Mouse (Mus musculus): ENCODE results near the gene Crygd. TPM values are rescaled to one million over a fixed set of nuclear protein-coding genes. Genes with fewer than 3 reads are reported as not detected.
"Not testable (repeated sequence)": the region's sequence is repeated elsewhere in the genome, so short reads cannot be mapped to it uniquely, and the experiment has no call there.

Crygd gene
- polyA plus RNA-seq, 1 experiment from 2014 or later = not detected

DNA sequence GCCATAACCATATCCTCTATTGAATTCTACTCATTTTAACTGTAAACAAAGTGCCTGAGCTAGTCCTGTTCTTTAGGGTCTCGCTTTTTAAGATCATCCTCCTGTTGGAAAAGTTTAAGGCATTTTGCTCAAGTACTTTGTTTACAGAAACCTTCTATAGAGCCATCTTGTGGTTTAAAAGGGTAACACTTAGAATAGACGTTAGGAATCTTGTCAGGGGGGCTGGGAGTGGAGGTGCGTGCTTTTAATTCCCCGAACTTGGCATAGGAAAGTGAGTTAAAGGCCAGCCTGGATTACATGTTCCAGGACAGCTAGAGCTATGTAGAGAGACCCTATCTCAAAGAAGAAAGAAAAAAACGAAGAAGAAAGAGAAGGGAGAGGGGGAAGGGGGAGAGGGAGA, 12.4 kb upstream of the Crygd start:
- no peak for DNase-seq (ENCODE audit: extremely low spot score, low spot score)
- H3K9me3 ChIP-seq = no peaks in the 10 kb centered on the region
- no peak overlapping the region for H3K27ac ChIP-seq
- H3K36me3 ChIP-seq (replicated peaks) = no peaks in the 10 kb centered on the region
- no peaks in the 10 kb centered on the region for H3K27me3 ChIP-seq (ENCODE audit: poor library complexity, severe bottlenecking)
- WGBS = 25% methylated on average over 5 of the region's 5 CpGs
- H3K4me3 ChIP-seq = no peak overlapping the region
- peaks cover 6% of the 10 kb centered on the region for H3K4me1 ChIP-seq

DNA sequence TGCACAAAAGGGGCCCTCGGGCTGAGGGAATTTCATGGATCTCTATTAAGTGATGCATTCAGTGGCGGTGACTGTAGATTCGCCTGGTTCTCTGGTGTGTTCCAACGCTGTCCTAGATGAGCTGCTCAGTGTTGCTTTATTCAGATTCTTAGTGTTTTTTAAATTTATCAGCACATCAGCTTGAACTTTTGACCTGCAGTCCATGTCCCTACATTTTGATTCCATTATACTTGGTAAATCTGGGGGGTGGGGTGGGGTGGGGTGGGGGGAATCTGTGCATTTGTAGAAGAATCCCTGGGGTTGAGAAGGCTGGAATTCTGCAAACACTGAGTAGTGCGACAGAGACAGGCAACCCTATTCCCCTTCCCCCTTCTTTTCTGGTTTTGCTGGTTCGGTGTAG, 10.3 kb upstream of the Crygd start, which contains the start of gene Crygc:
Gene Crygc (minus strand): TSS at position 101 of the 400 bp plus-strand sequence.
- DNase-seq (ENCODE audit: extremely low spot score, low spot score) = no peak
- Histone ChIP-seq H3K36me3 (replicated peaks) (no peaks in the 10 kb centered on the region), H3K27ac (no peak within 1 kb of the TSS), H3K9me3 (no peaks in the 10 kb centered on the region), H3K27me3 (ENCODE audit: poor library complexity, severe bottlenecking) (no peaks in the 10 kb centered on the region), H3K4me1 (peaks cover 6% of the 10 kb centered on the region), H3K4me3 (no peak within 1 kb of the TSS)
- WGBS = 61% methylated on average over 6 of the region's 6 CpGs

DNA sequence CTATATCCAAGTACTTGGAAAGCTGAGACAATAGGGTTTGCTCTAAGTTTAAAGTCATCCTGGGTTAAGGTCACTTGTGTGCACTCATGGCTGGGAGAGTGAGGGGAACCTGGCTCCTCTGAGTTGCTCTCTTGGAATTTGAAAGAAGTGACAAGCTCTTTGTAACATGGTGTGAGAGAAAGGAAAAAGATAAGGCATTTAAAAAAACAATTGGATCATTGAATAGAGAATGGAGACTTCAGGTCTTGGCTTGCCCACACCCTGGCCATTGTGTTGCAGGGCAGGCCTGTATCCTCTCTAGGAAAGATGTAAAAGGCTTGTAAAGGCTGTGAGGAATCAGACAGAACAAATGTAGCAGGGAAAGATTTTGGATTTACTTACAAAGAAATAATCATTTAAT, 4.6 kb upstream of the Crygd start:
- no peak for DNase-seq (ENCODE audit: extremely low spot score, low spot score)
- Histone ChIP-seq H3K36me3 (replicated peaks) (no peaks in the 10 kb centered on the region), H3K4me1 (no peaks in the 10 kb centered on the region; the same call in 1 of the 2 replicates), H3K27ac (no peak overlapping the region), H3K4me3 (no peak overlapping the region), H3K9me3 (no peaks in the 10 kb centered on the region), H3K27me3 (ENCODE audit: poor library complexity, severe bottlenecking) (no peaks in the 10 kb centered on the region)

DNA sequence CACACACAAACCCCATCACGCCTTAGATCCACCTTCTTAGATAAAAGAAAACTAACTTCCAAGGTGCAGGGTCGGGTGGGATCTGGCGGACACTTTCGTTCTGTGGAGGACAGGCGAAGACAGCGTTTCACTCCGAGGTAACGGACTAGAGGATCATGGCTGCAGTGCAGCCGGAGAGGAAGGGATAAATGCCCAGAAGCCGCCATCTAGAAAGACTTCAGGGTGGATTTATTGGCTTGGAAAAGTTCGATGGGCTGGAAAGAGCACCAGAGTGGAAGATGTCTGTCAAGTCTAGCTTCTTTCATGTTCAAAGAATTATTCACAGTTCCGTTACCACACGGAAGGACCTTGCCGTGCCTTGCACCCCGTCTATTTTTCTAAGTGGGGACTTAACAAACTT, 949 bp upstream of the Crygd start:
- no peaks in the 10 kb centered on the region for H3K9me3 ChIP-seq
- H3K4me1 ChIP-seq = no peaks in the 10 kb centered on the region; the same call in 1 of the 2 replicates
- WGBS = 88% methylated on average over 15 of the region's 15 CpGs
- no peaks in the 10 kb centered on the region for H3K27me3 ChIP-seq (ENCODE audit: poor library complexity, severe bottlenecking)
- H3K36me3 ChIP-seq (replicated peaks) = no peaks in the 10 kb centered on the region
- no peak for DNase-seq (ENCODE audit: extremely low spot score, low spot score)
- no peak overlapping the region for H3K27ac ChIP-seq
- H3K4me3 ChIP-seq = no peak overlapping the region

DNA sequence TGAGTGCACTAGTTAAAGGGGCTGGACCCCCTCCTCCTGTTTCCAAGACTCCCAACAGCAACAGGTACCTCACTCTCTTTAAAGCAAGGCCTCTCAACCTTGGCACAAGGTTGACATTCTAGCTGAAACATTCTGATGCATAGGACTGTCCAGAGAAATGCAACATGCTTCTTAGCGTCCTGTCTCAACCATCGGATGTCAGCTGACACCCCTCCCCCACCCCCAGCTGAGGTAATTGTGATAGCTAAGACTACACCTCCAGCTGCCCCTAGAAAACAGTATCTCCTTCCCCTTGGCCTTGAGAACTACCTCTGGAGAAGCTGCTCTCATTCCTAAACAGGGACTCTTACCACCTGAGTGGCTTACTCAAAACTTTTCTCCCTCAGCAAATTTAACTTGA, 11.1 kb downstream of the Crygd start:
- WGBS = 34% methylated on average over 2 of the region's 2 CpGs
- Histone ChIP-seq H3K9me3 (no peaks in the 10 kb centered on the region), H3K27ac (peak overlapping the region; percentile 62), H3K36me3 (replicated peaks) (no peaks in the 10 kb centered on the region), H3K27me3 (ENCODE audit: poor library complexity, severe bottlenecking) (peaks cover 8% of the 10 kb centered on the region; the same call in 1 of the 2 replicates), H3K4me1 (peaks cover 31% of the 10 kb centered on the region), H3K4me3 (no peak overlapping the region)
- DNase-seq (ENCODE audit: extremely low spot score, low spot score) = no peak

DNA sequence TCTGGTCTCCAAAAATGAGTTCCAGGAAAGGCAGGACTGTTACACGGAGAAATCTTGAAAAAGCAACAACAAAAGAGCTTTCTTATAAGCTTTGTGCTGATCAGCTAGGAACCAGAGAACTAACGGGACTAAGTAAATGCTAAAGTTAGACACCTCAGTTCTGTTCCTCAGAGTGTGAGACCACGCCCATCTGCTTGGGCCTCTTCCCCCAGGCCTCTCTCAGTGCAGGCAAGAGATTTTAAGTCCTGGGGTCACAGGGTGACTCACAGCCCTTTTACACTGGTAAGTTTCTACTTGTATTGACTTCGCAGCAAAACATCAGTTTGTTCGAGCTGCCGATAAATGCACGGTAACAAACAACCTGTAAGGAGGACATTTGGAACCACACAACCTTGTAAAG, 11.6 kb downstream of the Crygd start:
- H3K27ac ChIP-seq = peak overlapping the region; percentile 62
- peaks cover 31% of the 10 kb centered on the region for H3K4me1 ChIP-seq
- H3K27me3 ChIP-seq (ENCODE audit: poor library complexity, severe bottlenecking) = peaks cover 8% of the 10 kb centered on the region; the same call in 1 of the 2 replicates
- WGBS = 57% methylated on average over 7 of the region's 7 CpGs
- no peaks in the 10 kb centered on the region for H3K9me3 ChIP-seq
- no peaks in the 10 kb centered on the region for H3K36me3 ChIP-seq (replicated peaks)
- no peak for DNase-seq (ENCODE audit: extremely low spot score, low spot score)
- H3K4me3 ChIP-seq = no peak overlapping the region

DNA sequence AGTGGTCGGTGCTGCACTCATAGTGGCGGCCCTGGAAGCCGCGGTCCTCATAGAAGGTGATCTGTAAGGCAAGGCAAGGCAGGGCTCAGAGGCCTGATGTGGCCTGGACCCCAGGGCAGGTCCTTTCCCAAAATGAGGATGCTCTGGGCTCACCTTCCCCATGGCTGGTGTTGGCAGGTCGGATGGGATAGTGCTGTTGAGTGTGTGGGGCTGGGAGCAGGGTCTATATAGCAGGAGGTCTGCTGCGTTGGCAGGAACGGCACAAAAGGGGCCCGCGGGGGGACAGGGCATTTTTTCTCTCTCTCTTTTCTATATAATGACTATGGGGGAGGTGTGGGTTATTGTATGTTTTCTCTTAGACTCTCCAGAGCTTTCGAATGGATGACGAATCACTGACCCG, 12.3 kb downstream of the Crygd start, which contains the start of gene Cryge:
Gene Cryge (minus strand): TSS at position 198 of the 400 bp plus-strand sequence.
- WGBS = 63% methylated on average over 12 of the region's 12 CpGs
- H3K9me3 ChIP-seq; H3K36me3 ChIP-seq (replicated peaks); H3K4me3 ChIP-seq; H3K27me3 ChIP-seq (ENCODE audit: poor library complexity, severe bottlenecking): not testable (repeated sequence)
- Histone ChIP-seq H3K27ac (peak within 1 kb of the TSS; percentile 62), H3K4me1 (peaks cover 31% of the 10 kb centered on the region)
- DNase-seq (ENCODE audit: extremely low spot score, low spot score) = peak; percentile 18

DNA sequence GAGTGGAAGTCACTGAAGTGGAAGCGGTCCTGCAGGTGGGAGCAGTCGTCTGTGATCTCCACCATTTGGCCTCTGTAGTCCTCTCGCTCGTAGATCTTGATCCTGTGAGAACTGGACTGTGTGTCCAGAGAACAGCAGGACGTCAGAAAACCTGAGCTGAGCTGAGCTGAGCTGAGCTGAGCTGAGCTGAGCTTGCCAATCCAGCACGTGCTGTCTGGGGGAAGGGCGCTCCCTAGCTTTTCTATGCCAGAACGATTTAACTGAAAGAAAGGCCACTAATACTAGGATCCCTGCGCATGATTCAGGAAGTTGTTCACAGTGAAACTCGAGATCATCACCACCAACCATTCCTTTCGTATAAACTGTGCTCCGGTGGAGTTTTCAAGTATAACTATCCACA, 14.5 kb downstream of the Crygd start:
- Histone ChIP-seq H3K4me1 (peaks cover 31% of the 10 kb centered on the region), H3K9me3 (no peaks in the 10 kb centered on the region), H3K27ac (no peak overlapping the region; the same call in 1 of the 2 replicates), H3K4me3 (no peak overlapping the region), H3K27me3 (ENCODE audit: poor library complexity, severe bottlenecking) (peaks cover 8% of the 10 kb centered on the region; the same call in 1 of the 2 replicates), H3K36me3 (replicated peaks) (no peaks in the 10 kb centered on the region)
- DNase-seq (ENCODE audit: extremely low spot score, low spot score) = no peak
- 60% methylated on average over 12 of the region's 12 CpGs for WGBS

DNA sequence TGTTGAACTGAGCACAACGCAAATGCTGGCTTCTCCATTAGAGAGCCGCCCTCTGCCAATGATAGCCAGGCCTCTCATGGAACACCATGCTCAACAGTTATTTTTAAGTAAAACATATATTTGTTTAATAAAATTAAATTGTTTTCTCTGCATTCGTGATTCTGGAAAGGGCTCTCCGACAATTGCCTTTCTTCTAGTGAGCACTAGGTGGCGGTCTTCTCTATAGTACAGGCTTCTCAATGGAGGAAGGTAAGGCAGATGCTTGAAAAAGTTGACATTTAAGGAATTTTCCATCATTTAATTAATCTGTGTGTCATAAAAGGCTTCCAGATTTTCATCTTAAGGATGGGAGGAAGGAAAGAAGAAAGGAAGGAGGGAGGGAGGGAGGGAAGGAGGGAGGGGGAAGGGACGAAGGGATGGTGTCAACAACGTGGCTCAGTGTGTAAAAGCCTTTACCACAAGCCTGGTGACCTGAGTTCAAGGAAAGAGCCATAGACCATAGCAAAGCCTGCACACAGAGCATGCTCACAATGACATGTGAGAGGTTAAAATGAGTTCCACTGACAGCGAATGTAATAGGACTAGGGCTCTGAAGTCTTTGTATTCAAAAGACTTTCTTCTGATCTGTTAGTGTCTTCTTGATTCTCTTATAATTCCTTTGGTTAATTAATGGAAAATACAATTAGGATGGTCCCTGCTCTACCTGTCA, 16.7 kb downstream of the Crygd start:
- no peak overlapping the region for H3K27ac ChIP-seq
- peaks cover 23% of the 10 kb centered on the region for H3K4me1 ChIP-seq
- peaks cover 8% of the 10 kb centered on the region; the same call in 1 of the 2 replicates for H3K27me3 ChIP-seq (ENCODE audit: poor library complexity, severe bottlenecking)
- no peaks in the 10 kb centered on the region for H3K9me3 ChIP-seq
- WGBS = 40% methylated on average over 8 of the region's 8 CpGs
- H3K4me3 ChIP-seq = no peak overlapping the region
- H3K36me3 ChIP-seq (replicated peaks) = no peaks in the 10 kb centered on the region
- no peak for DNase-seq (ENCODE audit: extremely low spot score, low spot score)

DNA sequence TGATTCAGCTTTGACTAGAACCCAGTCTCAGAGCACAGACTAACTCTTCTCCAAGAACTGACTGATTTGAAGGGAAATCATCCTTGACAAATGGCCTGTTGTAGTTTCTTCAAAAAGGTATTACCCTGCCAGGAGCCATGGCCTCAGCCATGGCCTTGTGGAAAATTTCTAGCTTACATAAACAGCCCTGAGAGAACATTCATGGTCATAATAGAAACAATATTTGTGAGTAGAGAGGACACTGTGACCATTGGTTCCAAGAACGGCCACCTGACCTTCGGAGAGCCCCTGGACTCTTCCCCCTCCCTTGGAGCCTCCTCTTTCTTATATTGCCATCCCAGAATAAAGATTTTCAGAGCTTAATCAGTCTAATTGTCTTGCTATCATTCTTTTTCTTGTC, 19.8 kb downstream of the Crygd start:
- Histone ChIP-seq H3K4me1 (peaks cover under 1% of the 10 kb centered on the region; the same call in 1 of the 2 replicates), H3K27ac (no peak overlapping the region), H3K36me3 (replicated peaks) (no peaks in the 10 kb centered on the region), H3K4me3 (no peak overlapping the region), H3K9me3 (no peaks in the 10 kb centered on the region), H3K27me3 (ENCODE audit: poor library complexity, severe bottlenecking) (no peaks in the 10 kb centered on the region)
- DNase-seq (ENCODE audit: extremely low spot score, low spot score) = no peak
- 92% methylated on average over 2 of the region's 2 CpGs for WGBS

DNA sequence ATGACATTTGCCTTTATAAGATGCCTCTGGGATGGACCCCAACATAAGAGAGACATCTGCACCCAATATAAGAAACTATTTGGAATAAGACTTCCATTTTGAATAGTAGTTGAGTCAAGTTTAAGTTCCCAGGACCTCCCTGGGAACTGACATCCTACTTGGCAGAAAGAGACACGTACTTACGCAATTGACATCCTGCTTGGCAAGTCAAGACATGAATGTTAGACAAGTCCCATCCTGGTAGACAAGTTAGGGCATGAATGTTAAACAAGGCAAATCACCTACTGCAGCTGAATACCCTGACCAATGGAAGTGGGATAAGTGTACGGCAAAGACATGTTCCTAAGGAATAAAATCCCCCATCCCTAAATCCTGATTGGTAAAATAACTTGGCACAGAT, 21.4 kb downstream of the Crygd start:
- no peaks in the 10 kb centered on the region for H3K9me3 ChIP-seq
- H3K36me3 ChIP-seq (replicated peaks) = no peaks in the 10 kb centered on the region
- DNase-seq (ENCODE audit: extremely low spot score, low spot score) = no peak
- no peak overlapping the region for H3K27ac ChIP-seq
- H3K4me3 ChIP-seq = no peak overlapping the region
- no peaks in the 10 kb centered on the region for H3K4me1 ChIP-seq
- no peaks in the 10 kb centered on the region for H3K27me3 ChIP-seq (ENCODE audit: poor library complexity, severe bottlenecking)
- WGBS = 92% methylated on average over 3 of the region's 3 CpGs

DNA sequence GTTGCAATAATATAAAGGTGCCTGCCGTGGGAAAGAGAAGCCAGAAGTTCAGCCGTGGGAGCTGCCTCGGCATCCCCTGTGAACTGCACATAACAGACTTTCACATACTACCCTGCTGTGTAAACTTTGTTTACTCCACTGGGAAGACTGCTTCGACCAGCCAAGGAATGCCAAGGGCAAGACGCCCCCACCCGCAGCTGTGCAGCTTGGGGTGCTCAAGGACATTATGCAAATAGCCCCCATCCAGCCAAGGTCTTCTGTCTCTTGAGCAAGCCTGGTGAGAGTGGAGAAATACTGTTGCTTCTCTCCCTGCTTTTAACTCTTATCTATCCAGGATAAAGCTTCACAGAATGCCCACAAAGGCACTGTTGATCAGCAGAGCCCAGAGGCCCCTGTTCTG, 22.4 kb downstream of the Crygd start:
- no peaks in the 10 kb centered on the region for H3K36me3 ChIP-seq (replicated peaks)
- no peaks in the 10 kb centered on the region for H3K9me3 ChIP-seq
- DNase-seq (ENCODE audit: extremely low spot score, low spot score) = no peak
- no peaks in the 10 kb centered on the region for H3K27me3 ChIP-seq (ENCODE audit: poor library complexity, severe bottlenecking)
- no peak overlapping the region for H3K27ac ChIP-seq
- no peak overlapping the region for H3K4me3 ChIP-seq
- H3K4me1 ChIP-seq = no peaks in the 10 kb centered on the region
- WGBS = 90% methylated on average over 6 of the region's 6 CpGs

DNA sequence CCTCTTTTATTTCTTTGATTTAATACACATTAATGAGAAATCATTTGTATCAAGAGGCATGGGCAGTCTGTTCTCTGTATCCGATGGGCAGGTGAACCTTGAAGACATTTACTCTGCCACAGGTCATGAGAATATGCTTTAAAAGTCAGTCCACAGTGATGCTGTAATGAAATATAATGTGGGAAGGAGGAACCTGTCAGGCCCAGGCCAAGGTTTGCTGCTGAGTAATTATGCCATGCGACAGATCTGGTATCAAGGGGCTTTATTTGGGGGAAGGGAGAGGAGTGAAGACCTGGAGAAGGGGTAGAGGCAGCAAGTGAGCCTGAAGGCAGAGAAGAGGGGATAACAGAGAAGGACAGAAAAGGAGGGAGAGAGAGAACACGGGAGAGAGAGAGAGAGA, 23.6 kb downstream of the Crygd start:
- Histone ChIP-seq H3K27ac (no peak overlapping the region), H3K4me1 (no peaks in the 10 kb centered on the region), H3K27me3 (ENCODE audit: poor library complexity, severe bottlenecking) (no peaks in the 10 kb centered on the region), H3K4me3 (no peak overlapping the region), H3K36me3 (replicated peaks) (no peaks in the 10 kb centered on the region), H3K9me3 (no peaks in the 10 kb centered on the region)
- no peak for DNase-seq (ENCODE audit: extremely low spot score, low spot score)
- WGBS = 83% methylated on average over 3 of the region's 3 CpGs
